8 mouse cellular contexts compared by ENCODE assay signal in genomic region chr16:64873416-64874305, GRCm38 (mm10). TPM values are rescaled to one million over a fixed set of nuclear protein-coding genes. Genes with fewer than 3 reads are reported as not detected.
DNase-seq lines count a peak whose midpoint lies in the region; ATAC-seq and TF ChIP-seq lines count a peak whose summit lies in the region.

No protein-coding gene starts in this region.

- peak overlapping the region; percentile 70 for H3K4me2 ChIP-seq in heart, embryonic 11.5 days
- H3K4me2 ChIP-seq in kidney, embryonic 15.5 days: peak overlapping the region; percentile 62

- peak overlapping the region; percentile 93 for H3K27ac ChIP-seq in bone marrow, adult 2 months (ENCODE audit: control insufficient read depth, insufficient read depth, low read depth, low read length, poor library complexity)
- H3K27ac ChIP-seq in embryonic fibroblast, embryonic 13.5 days (ENCODE audit: insufficient read depth, low read length): peak overlapping the region; percentile 97
- peak overlapping the region; percentile 94 for H3K27ac ChIP-seq in heart, embryonic 11.5 days (ENCODE audit: low read depth, low read length)
- H3K27ac ChIP-seq in kidney, embryonic 15.5 days: peak overlapping the region; percentile 95
- peak overlapping the region; percentile 87 for H3K27ac ChIP-seq in liver, adult 2 months (replicated peaks; ENCODE audit: insufficient read depth, low read depth, low read length)

- 0 out of 2 replicates have a peak, but pooled peaks have one; percentile 30 for TF ChIP-seq POLR2A in bone marrow, adult 2 months (IDR thresholded peaks at IDR 0.05; ENCODE audit: borderline replicate concordance, control insufficient read depth, low read depth, low read length)
- TF ChIP-seq POLR2A in embryonic fibroblast, embryonic 13.5 days (IDR thresholded peaks at IDR 0.05; ENCODE audit: low read depth, low read length): peak; percentile 77
- TF ChIP-seq POLR2A in liver, adult 2 months (IDR thresholded peaks at IDR 0.05; ENCODE audit: extremely low read depth, insufficient read depth, low read length): no peak

- peaks cover 2% of the 10 kb centered on the region for H3K4me1 ChIP-seq in bone marrow, adult 2 months (ENCODE audit: control insufficient read depth, insufficient read depth, low read length)
- H3K4me1 ChIP-seq in embryonic fibroblast, embryonic 13.5 days (ENCODE audit: control insufficient read depth, insufficient read depth, low read length): no peaks in the 10 kb centered on the region
- no peaks in the 10 kb centered on the region for H3K4me1 ChIP-seq in heart, embryonic 11.5 days (ENCODE audit: control insufficient read depth, insufficient read depth, low read length)
- H3K4me1 ChIP-seq in kidney, embryonic 15.5 days: 0 out of 2 replicates have a peak, but pooled peaks cover 5% of the 10 kb centered on the region
- no peaks in the 10 kb centered on the region; the same call in 1 of the 2 replicates for H3K4me1 ChIP-seq in liver, adult 2 months (ENCODE audit: control insufficient read depth, insufficient read depth, low read length)

- no peak for TF ChIP-seq CTCF in bone marrow, adult 2 months (IDR thresholded peaks at IDR 0.05; ENCODE audit: control insufficient read depth, insufficient read depth, low read length)
- no peak for TF ChIP-seq CTCF in embryonic fibroblast, embryonic 13.5 days (IDR thresholded peaks at IDR 0.05; ENCODE audit: borderline replicate concordance, insufficient read depth, low read length)
- TF ChIP-seq CTCF in liver, adult 2 months (IDR thresholded peaks at IDR 0.05; ENCODE audit: low read depth, low read length): no peak

- no peaks in the 10 kb centered on the region for H3K27me3 ChIP-seq in heart, embryonic 11.5 days (ENCODE audit: control insufficient read depth, insufficient read depth, low read length)
- H3K27me3 ChIP-seq in kidney, embryonic 15.5 days: no peaks in the 10 kb centered on the region
- H3K27me3 ChIP-seq in liver, adult 2 months (ENCODE audit: control insufficient read depth, insufficient read depth, low read length): no peaks in the 10 kb centered on the region

- H3K79me2 ChIP-seq in liver, adult 2 months (ENCODE audit: control insufficient read depth, insufficient read depth, low read length): no peaks in the 10 kb centered on the region

- ATAC-seq in heart, embryonic 11.5 days (replicated peaks; ENCODE audit: insufficient number of reproducible peaks, low FRiP score, low TSS enrichment): peak; percentile 95
- ATAC-seq in kidney, embryonic 15.5 days (replicated peaks; ENCODE audit: low FRiP score): peak; percentile 97
- ATAC-seq in monocyte, adult 5-6 weeks (replicated peaks; ENCODE audit: insufficient number of reproducible peaks, low FRiP score, low TSS enrichment, poor library complexity, severe bottlenecking): peak; percentile 92

- H3K4me3 ChIP-seq in bone marrow, adult 2 months (replicated peaks; ENCODE audit: control insufficient read depth, low read depth, low read length): peak overlapping the region; percentile 85
- peak overlapping the region; percentile 83 for H3K4me3 ChIP-seq in embryonic fibroblast, embryonic 13.5 days (ENCODE audit: insufficient read depth, low read length)
- H3K4me3 ChIP-seq in heart, embryonic 11.5 days (ENCODE audit: low read depth, low read length): peak overlapping the region; percentile 85
- peak overlapping the region; percentile 72 for H3K4me3 ChIP-seq in kidney, embryonic 15.5 days (replicated peaks)
- peak overlapping the region; percentile 78 for H3K4me3 ChIP-seq in liver, adult 2 months (ENCODE audit: insufficient read depth, low read depth, low read length)

- WGBS in bone marrow, adult 2 months: under 1% methylated on average over 29 of the region's 29 CpGs
- 3% methylated on average over 29 of the region's 29 CpGs for WGBS in heart, embryonic 11.5 days (ENCODE audit: insufficient replicate concordance)
- WGBS in kidney, embryonic 15.5 days: 3% methylated on average over 29 of the region's 29 CpGs
- WGBS in liver, adult 2 months: under 1% methylated on average over 29 of the region's 29 CpGs

- H3K9ac ChIP-seq in heart, embryonic 11.5 days (ENCODE audit: low read depth, low read length): peak overlapping the region; percentile 88
- H3K9ac ChIP-seq in kidney, embryonic 15.5 days: peak overlapping the region; percentile 66
- H3K9ac ChIP-seq in liver, adult 2 months (ENCODE audit: low read depth, low read length): peak overlapping the region; percentile 76

- H3K9me3 ChIP-seq in heart, embryonic 11.5 days (replicated peaks; ENCODE audit: control insufficient read depth, low read length): no peaks in the 10 kb centered on the region
- no peaks in the 10 kb centered on the region for H3K9me3 ChIP-seq in kidney, embryonic 15.5 days (replicated peaks)

- no peaks in the 10 kb centered on the region for H3K36me3 ChIP-seq in heart, embryonic 11.5 days (ENCODE audit: control insufficient read depth, insufficient read depth, low read length)
- H3K36me3 ChIP-seq in kidney, embryonic 15.5 days: no peaks in the 10 kb centered on the region
- H3K36me3 ChIP-seq in liver, adult 2 months (ENCODE audit: control insufficient read depth, insufficient read depth, low read length): no peaks in the 10 kb centered on the region

- peak; percentile 93 for DNase-seq in 416B (ENCODE audit: low read depth)
- peak; percentile 83 for DNase-seq in liver, adult 2 months (ENCODE audit: extremely low read depth, low read depth, low spot score)
- DNase-seq in spleen, postnatal 36 days (ENCODE audit: low spot score in 2 of 2): peak; percentile 72 to 79

RNA-seq across cellular contexts. Expression of gene Cggbp1, which starts 21.9 kb away (rescaled TPM):
- 21.6 and 39.3 TPM in 2 replicates for polyA plus RNA-seq in bone marrow, adult 2 months (2011; ENCODE audit: insufficient read depth, insufficient read length, low replicate concordance, missing spikeins)
- polyA plus RNA-seq in embryonic fibroblast, embryonic 13.5 days (2011; ENCODE audit: insufficient read length, low read depth, missing spikeins): 80.7 and 103 TPM in 2 replicates
- polyA plus RNA-seq in heart, embryonic 11.5 days (2014; fragmentation: Nextera tagmentation; extraction: Ambion mirVana): 70.1 and 87.0 TPM in 2 replicates
- 84.0 and 87.1 TPM in 2 replicates for polyA plus RNA-seq in kidney, embryonic 15.5 days (2015; fragmentation: Nextera tagmentation; extraction: Ambion mirVana)
- 29.5 and 32.2 TPM in 2 replicates for total RNA-seq in liver, adult 2 months (2014; rRNA removed)
- polyA plus RNA-seq in liver, adult 2 months (2012; rRNA removed): 6.7 and 7.0 TPM in 2 replicates
- total RNA-seq in monocyte, adult 5-6 weeks (2017): 79.2 to 119 TPM (median 83.8 TPM) in 3 replicates

RNA-seq across cellular contexts. Expression of gene Zfp654, which starts 22.2 kb away (rescaled TPM):
- polyA plus RNA-seq in bone marrow, adult 2 months (2011; ENCODE audit: insufficient read depth, insufficient read length, low replicate concordance, missing spikeins): 2.1 and 4.6 TPM in 2 replicates
- 7.9 and 9.7 TPM in 2 replicates for polyA plus RNA-seq in embryonic fibroblast, embryonic 13.5 days (2011; ENCODE audit: insufficient read length, low read depth, missing spikeins)
- polyA plus RNA-seq in heart, embryonic 11.5 days (2014; fragmentation: Nextera tagmentation; extraction: Ambion mirVana): 6.9 and 9.3 TPM in 2 replicates
- 5.8 and 6.4 TPM in 2 replicates for polyA plus RNA-seq in kidney, embryonic 15.5 days (2015; fragmentation: Nextera tagmentation; extraction: Ambion mirVana)
- total RNA-seq in liver, adult 2 months (2014; rRNA removed): 9.0 and 9.7 TPM in 2 replicates
- polyA plus RNA-seq in liver, adult 2 months (2012; rRNA removed): 0.65 TPM in 2 replicates
- 20.6 to 26.0 TPM (median 22.4 TPM) in 3 replicates for total RNA-seq in monocyte, adult 5-6 weeks (2017)

Comparison
In these comparisons a context has a peak if more than half of its experiments do, and no peak if none do; other contexts are left out.
1. Peak in every context shown above with its lines: DNase-seq, ATAC-seq, H3K4me3 ChIP-seq and H3K27ac ChIP-seq.